Mouse (Mus musculus): ENCODE results near the gene Ube2f. TPM values are rescaled to one million over a fixed set of nuclear protein-coding genes. Genes with fewer than 3 reads are reported as not detected.

The Ube2f gene
- 10 to 100 TPM; 49.6 to 55.2 TPM for total RNA-seq (2021)
- long read RNA-seq, full-length matches to known transcripts, result 36 of 47 reads
- long read RNA-seq, partial matches to known transcripts, result 6 of 47 reads
- long read RNA-seq, other reads (novel, unspliced or antisense), result 5 of 47 reads

DNA sequence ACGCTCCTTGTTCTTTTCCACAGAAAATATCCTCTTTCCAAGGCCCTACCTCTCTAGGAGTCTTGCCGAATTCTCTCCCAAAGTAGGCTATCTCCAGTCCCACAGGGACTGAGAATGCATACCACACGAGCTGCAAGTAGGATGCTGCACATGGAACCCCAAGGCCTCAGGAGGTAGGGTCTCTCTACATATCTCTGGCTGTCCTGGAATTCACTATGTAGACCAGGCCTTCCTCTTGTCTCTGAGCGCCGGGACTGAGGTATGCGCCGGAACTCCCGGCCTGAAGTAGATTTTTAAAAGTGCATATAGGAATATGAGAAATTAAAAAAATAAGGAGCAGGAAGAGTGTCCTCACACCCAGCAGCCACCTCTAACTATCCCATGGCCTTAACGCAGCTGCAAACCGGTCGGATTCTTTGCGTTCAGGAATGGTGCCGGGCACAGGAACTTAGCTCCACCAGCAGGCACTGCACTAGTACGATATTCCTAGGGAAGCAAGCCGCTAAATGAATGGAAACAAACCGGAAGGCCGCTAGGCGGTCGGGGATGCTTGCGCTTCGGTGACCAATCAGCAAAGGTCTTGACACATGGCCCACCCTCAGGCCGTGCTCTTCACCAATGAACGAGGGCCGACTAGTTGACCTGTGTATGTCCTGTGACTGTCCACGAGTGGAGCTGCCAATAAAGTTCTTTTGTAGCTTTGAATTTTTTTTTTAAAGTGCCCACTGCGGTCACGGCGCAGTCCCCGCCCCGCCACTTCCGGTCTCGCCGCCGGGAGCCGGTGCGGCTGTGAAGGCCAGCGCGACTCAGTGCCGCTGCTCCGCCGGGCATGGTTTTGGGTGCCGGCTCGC lies at the start of gene Ube2f:
Gene Ube2f, plus strand, starts transcription at position 741 of the 851 bp plus-strand sequence.
- peak; percentile 88 to 92 for DNase-seq (ENCODE audit: low spot score in 2 of 2)

GRCm38 (mm10) chr1:91201122-91201521 lies 49.0 kb upstream of the Ube2f start:
- DNase-seq (ENCODE audit: low spot score in 2 of 2), result no peak

DNA sequence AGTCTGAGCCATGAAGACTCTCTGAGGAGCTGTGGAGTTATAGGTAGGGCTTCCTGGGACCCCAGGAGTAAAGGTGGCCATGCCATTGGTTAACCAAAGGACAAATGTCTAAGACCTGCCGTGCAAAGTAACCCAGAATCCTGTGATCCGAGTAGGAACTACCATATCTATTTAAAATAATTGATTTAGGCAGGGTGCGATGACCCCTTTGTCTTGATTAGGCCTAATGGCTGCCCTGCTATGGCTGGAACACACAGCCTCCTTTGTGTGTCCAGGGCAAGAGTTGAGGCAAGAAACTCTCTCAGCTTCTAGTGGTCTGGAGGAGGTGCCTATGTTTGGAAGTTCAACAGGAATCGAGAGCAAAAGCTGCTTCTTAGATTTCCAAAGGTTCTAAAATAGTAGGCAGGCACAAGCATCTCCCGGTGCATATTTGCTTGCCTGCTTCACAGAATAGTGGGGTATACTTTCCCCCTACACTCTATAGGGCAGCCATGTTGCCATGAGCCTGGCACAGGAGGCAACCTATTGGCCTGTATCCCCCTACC lies 45.8 kb upstream of the Ube2f start:
- DNase-seq (ENCODE audit: low spot score in 2 of 2), result no peak

GRCm38 (mm10) chr1:91205651-91206050 lies 44.5 kb upstream of the Ube2f start:
- no peak for DNase-seq (ENCODE audit: low spot score in 2 of 2)

- peak in 1 of 2 experiments; percentile 31 for DNase-seq (ENCODE audit: low spot score in 2 of 2)
Observed at GRCm38 (mm10) chr1:91206336-91206735, 43.8 kb upstream of the Ube2f start.

DNA sequence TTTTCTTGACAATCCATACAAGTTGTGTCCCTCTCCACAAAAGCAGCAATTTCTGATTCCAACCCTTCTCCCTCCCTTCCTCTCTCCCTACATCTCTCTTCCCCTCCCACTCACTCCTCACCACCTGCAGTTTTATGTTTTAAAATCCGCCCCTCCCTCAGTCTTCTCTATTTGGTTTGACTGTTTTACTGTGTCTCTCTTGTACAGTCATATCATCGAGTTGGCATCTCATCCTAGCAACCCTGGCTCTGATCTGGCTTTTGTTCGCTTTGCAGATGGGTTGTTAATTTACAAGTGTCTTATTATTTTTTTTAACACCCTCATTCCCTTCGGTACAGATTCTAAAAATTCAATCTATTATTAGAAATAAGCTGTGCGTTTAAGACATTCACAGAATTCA lies 43.2 kb upstream of the Ube2f start:
- DNase-seq (ENCODE audit: low spot score in 2 of 2), result peak; percentile 43 to 51

- DNase-seq (ENCODE audit: low spot score in 2 of 2), result no peak
Observed at GRCm38 (mm10) chr1:91207334-91208074, 42.6 kb upstream of the Ube2f start.

DNA sequence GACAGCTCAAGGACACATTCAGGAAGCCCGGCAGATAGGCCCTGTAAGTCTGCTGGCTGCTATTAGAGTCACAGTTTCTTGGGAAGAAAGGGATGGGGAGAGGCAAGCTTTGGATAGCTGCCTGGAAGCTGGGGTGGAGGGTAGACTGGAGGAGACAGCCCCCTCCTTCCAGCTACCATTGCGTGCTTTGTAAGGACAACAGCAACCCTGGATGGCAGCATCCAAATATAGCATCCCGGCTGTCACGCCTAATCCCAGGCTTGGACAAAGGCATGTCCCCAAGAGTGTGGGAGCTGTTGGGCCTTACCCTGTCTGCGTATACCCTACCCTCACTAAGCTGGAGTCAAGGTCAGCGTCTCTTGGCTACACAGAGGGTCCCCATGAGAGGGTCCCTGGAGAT lies 40.8 kb upstream of the Ube2f start:
- peak; percentile 64 to 74 for DNase-seq (ENCODE audit: low spot score in 2 of 2)

DNA sequence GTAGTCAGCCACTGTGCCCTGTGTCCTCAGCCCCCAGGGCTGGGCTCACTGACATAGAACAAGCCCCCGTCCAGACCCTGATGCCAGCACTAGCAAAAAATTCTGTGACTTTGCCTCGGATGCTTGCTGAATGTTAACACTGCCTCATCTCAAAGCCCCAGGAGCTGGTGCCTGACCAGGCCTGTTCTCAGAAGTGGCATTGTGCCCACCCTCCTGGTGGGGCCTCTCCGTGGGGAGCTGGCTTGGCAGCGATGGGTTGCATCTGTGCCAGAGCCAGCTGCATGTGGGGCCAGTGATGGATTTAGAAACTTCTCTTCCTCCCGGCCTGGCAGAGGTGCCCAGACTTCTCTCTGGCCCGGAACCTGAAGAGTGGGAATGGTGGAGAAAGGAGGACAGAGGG lies 40.3 kb upstream of the Ube2f start:
- DNase-seq (ENCODE audit: low spot score in 2 of 2), result peak; percentile 90 to 92

DNA sequence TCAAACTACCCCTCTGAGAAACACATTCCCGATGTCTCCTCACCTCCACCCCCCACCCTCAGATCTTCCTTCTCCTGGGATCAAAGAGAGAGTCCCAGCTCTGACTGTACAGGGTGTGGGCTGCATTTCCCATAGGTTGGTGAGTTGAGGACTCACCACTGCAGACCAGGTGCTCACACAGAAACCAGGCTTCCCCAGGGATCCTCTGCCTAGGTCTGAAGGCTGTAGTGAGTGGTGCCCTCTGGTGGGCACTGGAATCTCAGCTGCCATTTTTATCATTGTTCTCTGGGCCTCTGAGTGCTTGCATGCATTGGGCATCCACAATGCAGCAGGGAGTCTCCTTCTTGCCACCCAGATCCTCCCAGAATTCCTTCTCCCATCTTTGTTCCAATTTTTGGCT lies 39.0 kb upstream of the Ube2f start:
- DNase-seq (ENCODE audit: low spot score in 2 of 2), result peak; percentile 78 to 85

- peak in 1 of 2 experiments; percentile 54 for DNase-seq (ENCODE audit: low spot score in 2 of 2)
Observed at GRCm38 (mm10) chr1:91211591-91212008, 38.5 kb upstream of the Ube2f start.

GRCm38 (mm10) chr1:91215264-91215663 lies 34.8 kb upstream of the Ube2f start:
- DNase-seq (ENCODE audit: low spot score in 2 of 2), result no peak

DNA sequence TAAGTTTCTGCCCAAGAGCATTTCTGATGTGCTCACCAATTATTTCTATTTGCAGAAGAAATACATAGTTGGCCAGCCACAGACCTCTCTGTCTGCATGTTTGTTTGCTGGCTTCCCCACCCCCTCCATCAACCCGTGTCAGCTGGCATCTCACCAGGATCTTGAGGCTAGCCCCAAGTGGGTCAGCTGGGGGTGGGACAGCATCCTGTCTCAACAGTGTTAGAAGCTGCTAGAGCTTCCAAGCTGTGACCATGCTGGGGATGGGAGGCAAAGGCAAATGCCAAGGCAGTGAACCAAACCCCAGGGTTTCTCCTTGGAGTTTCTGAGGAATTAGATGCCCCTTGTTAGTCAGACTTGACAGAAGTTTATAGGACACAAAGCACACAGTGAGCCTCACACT lies 34.1 kb upstream of the Ube2f start:
- peak in 1 of 2 experiments; percentile 33 for DNase-seq (ENCODE audit: low spot score in 2 of 2)

DNA sequence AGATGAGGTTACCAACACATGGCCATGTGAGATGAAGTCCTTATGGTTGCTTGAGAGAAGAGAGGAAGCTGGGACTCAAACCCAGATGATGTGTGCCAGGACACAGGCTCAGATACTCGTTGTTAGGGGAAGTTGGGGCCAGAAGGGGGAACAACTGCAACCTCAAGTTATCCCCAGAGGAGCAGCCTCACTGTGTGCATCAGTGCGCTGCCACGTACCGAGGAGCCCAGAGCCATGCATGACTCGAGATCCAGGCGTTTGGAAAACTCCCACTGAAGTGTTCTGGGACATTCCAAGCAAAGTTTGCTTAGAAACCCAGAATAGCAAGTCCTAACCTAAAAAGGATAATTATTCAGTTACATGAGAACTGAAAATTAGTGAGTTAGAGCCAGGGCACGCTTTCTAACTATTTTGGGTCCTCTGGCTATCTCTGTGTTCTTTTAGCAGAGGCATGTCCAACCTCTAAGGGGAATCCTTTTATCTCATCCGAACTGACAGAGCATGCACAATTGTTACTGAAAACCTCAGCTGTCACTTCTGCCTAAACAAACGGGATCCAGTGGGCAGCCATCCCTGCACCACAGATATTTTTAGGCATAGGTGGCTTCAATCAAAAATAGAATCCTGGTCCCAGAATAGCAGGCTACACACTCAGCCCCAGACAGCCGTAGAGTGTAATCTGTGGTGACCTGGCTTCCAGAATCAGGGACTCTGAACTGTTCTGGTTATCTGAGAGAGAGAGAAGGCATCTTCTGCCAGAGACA lies 33.4 kb upstream of the Ube2f start:
- DNase-seq (ENCODE audit: low spot score in 2 of 2), result peak in 1 of 2 experiments; percentile 19

DNA sequence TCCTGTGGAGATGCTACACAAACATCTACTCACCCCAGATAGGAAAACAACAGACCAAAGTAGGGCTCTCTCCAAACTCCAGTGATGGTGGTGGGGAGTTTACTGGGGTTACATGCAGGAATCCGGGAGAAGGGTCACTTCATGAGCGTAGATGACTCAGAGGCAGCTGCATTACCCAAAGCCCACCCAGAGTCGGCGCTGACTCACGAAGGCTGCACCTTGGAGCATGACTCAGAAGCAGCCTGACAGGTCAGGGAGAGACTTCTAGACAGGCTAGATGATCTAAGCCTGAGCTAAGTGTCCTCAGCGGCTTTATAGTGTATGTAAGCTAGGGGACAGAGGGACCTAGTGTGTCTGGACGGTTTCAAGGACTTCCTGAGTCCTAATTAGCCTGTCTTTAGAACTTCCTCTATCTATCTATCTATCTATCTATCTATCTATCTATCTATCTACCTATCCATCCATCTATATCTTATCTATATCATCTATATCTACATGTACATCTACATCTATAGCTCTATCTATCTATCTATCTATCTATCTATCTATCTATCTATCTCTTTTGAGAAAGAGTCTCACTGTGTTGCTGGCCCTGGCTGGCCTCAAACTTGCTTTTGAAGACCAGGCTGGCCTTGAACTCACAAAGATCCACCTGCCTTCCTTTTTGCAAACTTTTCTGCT lies 30.3 kb upstream of the Ube2f start:
- DNase-seq (ENCODE audit: low spot score in 2 of 2), result no peak

DNA sequence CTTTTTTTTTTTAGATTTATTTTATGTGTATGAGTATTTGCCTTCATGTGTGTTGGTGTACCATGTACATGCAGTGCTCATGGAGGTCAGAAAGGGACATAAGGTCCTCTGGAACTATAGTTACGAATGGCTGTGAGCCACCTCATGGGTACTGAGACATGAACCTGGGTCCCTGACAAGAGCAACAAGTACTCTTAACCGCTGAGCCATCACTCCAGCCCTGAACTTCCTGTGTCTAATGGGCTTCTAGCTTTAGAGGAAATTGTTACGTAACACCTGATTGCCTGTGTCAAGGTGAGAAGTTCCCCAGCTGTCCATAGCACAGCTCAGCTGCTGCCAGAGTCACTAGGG lies 29.8 kb upstream of the Ube2f start:
- DNase-seq (ENCODE audit: low spot score in 2 of 2), result no peak

- DNase-seq (ENCODE audit: low spot score in 2 of 2), result no peak
Observed at GRCm38 (mm10) chr1:91226562-91226961, 23.5 kb upstream of the Ube2f start.

GRCm38 (mm10) chr1:91227381-91228054 lies 22.6 kb upstream of the Ube2f start:
- no peak for DNase-seq (ENCODE audit: low spot score in 2 of 2)

- no peak for DNase-seq (ENCODE audit: low spot score in 2 of 2)
Observed at GRCm38 (mm10) chr1:91231142-91231541, 19.0 kb upstream of the Ube2f start.

DNA sequence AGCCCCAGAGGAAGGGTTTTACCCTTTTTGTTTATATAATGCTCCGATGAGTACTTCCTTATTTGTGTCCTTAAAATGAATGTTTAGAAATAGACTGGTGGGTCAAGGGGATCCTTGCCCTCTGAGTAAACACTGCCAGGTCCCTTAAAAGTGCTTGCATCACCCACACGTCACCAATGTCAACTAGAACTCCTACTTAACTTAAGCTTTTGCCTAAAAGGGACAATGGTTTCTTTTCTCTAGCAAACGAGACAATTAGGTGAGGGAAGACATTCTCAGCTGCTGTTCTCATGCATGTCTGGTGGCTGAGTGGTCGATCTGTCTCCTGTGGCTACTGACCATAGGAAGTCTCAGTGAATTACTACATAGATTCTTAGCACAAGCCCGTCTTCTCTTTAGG lies 18.2 kb upstream of the Ube2f start:
- DNase-seq (ENCODE audit: low spot score in 2 of 2), result no peak
